Comparison of ENCODE assay signal across 11 mouse cellular contexts in the genomic region with DNA sequence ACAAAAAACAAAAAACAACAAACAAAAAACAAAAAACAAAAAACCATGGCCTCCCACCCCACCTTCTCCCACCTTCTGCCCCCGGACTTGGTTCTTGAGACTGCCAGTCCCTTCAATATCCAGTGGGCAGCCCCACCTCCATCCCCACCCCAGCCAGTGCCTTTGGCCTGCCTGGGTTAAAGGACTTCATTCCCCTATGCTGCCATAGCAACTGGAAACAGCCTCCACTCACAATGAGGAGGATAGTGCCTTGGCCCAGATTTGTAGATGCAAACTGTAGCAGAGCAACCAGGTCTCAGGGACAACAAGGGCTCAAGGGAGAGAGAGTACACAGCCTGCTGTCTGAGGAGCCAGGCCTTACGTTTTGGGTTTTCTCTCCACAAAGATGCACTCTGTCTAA. TPM values are rescaled to one million over a fixed set of nuclear protein-coding genes. Genes with fewer than 3 reads are reported as not detected.
DNase-seq lines count a peak whose midpoint lies in the region; ATAC-seq and TF ChIP-seq lines count a peak whose summit lies in the region.
"Had no signal": no experiment of that assay in that cellular context is flagged by ENCODE, and none has a peak within 500 bp of the region (broad histone marks: within the 10 kb centered on the region; RNA-seq: fewer than 3 reads in every experiment).

No protein-coding gene starts in this region.

- no peak for TF ChIP-seq CTCF in kidney, adult 2 months (conservative IDR thresholded peaks at IDR 0.05; ENCODE audit: insufficient read depth, insufficient read length, low read depth, low read length)

- peak; percentile 74 for ATAC-seq in hindbrain, embryonic 11.5 days (ENCODE audit: low FRiP score)
- peak; percentile 88 for ATAC-seq in midbrain, embryonic 15.5 days (replicated peaks)
- ATAC-seq: liver, embryonic 12.5 days had no signal

- peak; percentile 58 for DNase-seq in adrenal gland, postnatal 14 days
- DNase-seq in embryo, embryonic 10 days (ENCODE audit: low spot score), result peak; percentile 72
- DNase-seq in hindbrain, embryonic 11.5 days (ENCODE audit: low spot score), result peak; percentile 50
- DNase-seq in kidney, adult 2 months, result no peak
- no peak for DNase-seq in heart, adult 18-20 months
- DNase-seq in testis, postnatal 14 days (ENCODE audit: low spot score), result no peak
- DNase-seq: heart, adult 11 months; kidney, postnatal 14 days had no signal

- peak overlapping the region; percentile 48; the same call in 1 of the 2 replicates for H3K27ac ChIP-seq in hindbrain, embryonic 11.5 days (ENCODE audit: low read depth, low read length)
- H3K27ac ChIP-seq in midbrain, embryonic 15.5 days, result no peak overlapping the region
- no peak overlapping the region for H3K27ac ChIP-seq in kidney, adult 2 months (ENCODE audit: insufficient read depth, low read depth, low read length)
- H3K27ac ChIP-seq: liver, embryonic 12.5 days had no signal

- H3K9ac ChIP-seq in hindbrain, embryonic 11.5 days (ENCODE audit: low read depth, low read length), result no peak overlapping the region
- no peak overlapping the region for H3K9ac ChIP-seq in midbrain, embryonic 15.5 days
- H3K9ac ChIP-seq: liver, embryonic 12.5 days had no signal

- no peak overlapping the region for H3K4me3 ChIP-seq in hindbrain, embryonic 11.5 days (ENCODE audit: low read depth, low read length)
- no peak overlapping the region for H3K4me3 ChIP-seq in midbrain, embryonic 15.5 days
- H3K4me3 ChIP-seq in kidney, adult 2 months (ENCODE audit: insufficient read depth, low read depth, low read length), result no peak overlapping the region
- H3K4me3 ChIP-seq: liver, embryonic 12.5 days; megakaryocyte, embryonic 14.5 days had no signal

- 0 out of 2 replicates have a peak overlapping the region, but pooled peaks have one; percentile 2 for H3K4me2 ChIP-seq in hindbrain, embryonic 11.5 days (replicated peaks; ENCODE audit: low read depth, low read length)
- H3K4me2 ChIP-seq in midbrain, embryonic 15.5 days, result no peak overlapping the region
- H3K4me2 ChIP-seq: liver, embryonic 12.5 days had no signal

- H3K9me3 ChIP-seq in hindbrain, embryonic 11.5 days (ENCODE audit: control insufficient read depth, low read length), result no peaks in the 10 kb centered on the region
- H3K9me3 ChIP-seq in midbrain, embryonic 15.5 days, result no peaks in the 10 kb centered on the region
- H3K9me3 ChIP-seq: liver, embryonic 12.5 days had no signal

- no peaks in the 10 kb centered on the region for H3K36me3 ChIP-seq in hindbrain, embryonic 11.5 days (ENCODE audit: control insufficient read depth, insufficient read depth, low read length)
- H3K36me3 ChIP-seq in midbrain, embryonic 15.5 days (replicated peaks), result no peaks in the 10 kb centered on the region
- no peaks in the 10 kb centered on the region for H3K36me3 ChIP-seq in kidney, adult 2 months (ENCODE audit: control insufficient read depth, insufficient read depth, low read length)
- H3K36me3 ChIP-seq: liver, embryonic 12.5 days had no signal

- 19% methylated on average over 2 of the region's 2 CpGs for WGBS in hindbrain, embryonic 11.5 days
- 12% methylated on average over 2 of the region's 2 CpGs for WGBS in midbrain, embryonic 15.5 days
- 90% methylated on average over 2 of the region's 2 CpGs for WGBS in kidney, adult 2 months

- TF ChIP-seq POLR2A in kidney, adult 2 months (IDR thresholded peaks at IDR 0.05; ENCODE audit: low read depth, low read length), result no peak

- no peaks in the 10 kb centered on the region for H3K27me3 ChIP-seq in hindbrain, embryonic 11.5 days (ENCODE audit: control insufficient read depth, insufficient read depth, low read length)
- no peaks in the 10 kb centered on the region for H3K27me3 ChIP-seq in midbrain, embryonic 15.5 days (replicated peaks)
- no peaks in the 10 kb centered on the region for H3K27me3 ChIP-seq in kidney, adult 2 months (replicated peaks; ENCODE audit: control insufficient read depth, insufficient read depth, low read length)
- H3K27me3 ChIP-seq: liver, embryonic 12.5 days had no signal

- 0 out of 2 replicates have a peak, but pooled peaks cover 6% of the 10 kb centered on the region for H3K4me1 ChIP-seq in hindbrain, embryonic 11.5 days (replicated peaks; ENCODE audit: control insufficient read depth, insufficient read depth, low read length)
- H3K4me1 ChIP-seq in midbrain, embryonic 15.5 days, result peaks cover 12% of the 10 kb centered on the region
- no peaks in the 10 kb centered on the region for H3K4me1 ChIP-seq in kidney, adult 2 months (ENCODE audit: control insufficient read depth, insufficient read depth, low read length)
- H3K4me1 ChIP-seq: liver, embryonic 12.5 days; megakaryocyte, embryonic 14.5 days had no signal

RNA-seq across cellular contexts. Expression of a gene that starts 8.0 kb away (rescaled TPM):
- total RNA-seq in adrenal gland, postnatal 14 days (2021), result 4.7 and 5.5 TPM in 2 replicates
- 7.7 and 9.5 TPM in 2 replicates for polyA plus RNA-seq in hindbrain, embryonic 11.5 days (2014; fragmentation: Nextera tagmentation; extraction: Ambion mirVana)
- 10.9 and 14.8 TPM in 2 replicates for polyA plus RNA-seq in midbrain, embryonic 15.5 days (2015; fragmentation: Nextera tagmentation; extraction: Ambion mirVana)
- 0.22 and 0.46 TPM in 2 replicates for polyA plus RNA-seq in kidney, adult 2 months (2012; rRNA removed)
- total RNA-seq in heart, adult 18-20 months (2021), result under 1 TPM in 1 of 2 experiments, not detected in 1; 0.85 TPM
- polyA plus RNA-seq: liver, embryonic 12.5 days had no signal

RNA-seq across cellular contexts. Expression of a gene that starts 41.8 kb away (rescaled TPM):
- total RNA-seq in adrenal gland, postnatal 14 days (2021), result 13.7 and 13.9 TPM in 2 replicates
- polyA plus RNA-seq in hindbrain, embryonic 11.5 days (2014; fragmentation: Nextera tagmentation; extraction: Ambion mirVana), result 13.0 and 15.4 TPM in 2 replicates
- polyA plus RNA-seq in midbrain, embryonic 15.5 days (2015; fragmentation: Nextera tagmentation; extraction: Ambion mirVana), result 3.0 and 3.3 TPM in 2 replicates
- 8.6 and 12.6 TPM in 2 replicates for polyA plus RNA-seq in kidney, adult 2 months (2012; rRNA removed)
- total RNA-seq in heart, adult 18-20 months (2021), result 1 to 10 TPM; 5.3 to 6.2 TPM

Comparison
In these comparisons a context has a peak if more than half of its experiments do, and no peak if none do; other contexts are left out.
1. DNase-seq: peak in adrenal gland, postnatal 14 days (single experiment), embryo, embryonic 10 days (single experiment) and hindbrain, embryonic 11.5 days (single experiment); none in kidney, adult 2 months (single experiment), heart, adult 18-20 months (0 of 2) and testis, postnatal 14 days (single experiment).